Mouse (Mus musculus) ES-E14 (cell line): ENCODE results near the gene Tbx6. TPM values are rescaled to one million over a fixed set of nuclear protein-coding genes. Genes with fewer than 3 reads are reported as not detected.

Source experiments
- DNase-seq: peaks from one replicate; pipeline ENCODE4 v3.0.0-alpha.2; 2013; ENCODE audit warnings: low read depth, low spot score
- H3K27ac ChIP-seq: 2 replicates; pipeline ENCODE4 v1.5.1; 2012; ENCODE audit warnings: low read depth, mild to moderate bottlenecking, low read length, moderate library complexity, mixed read lengths; ENCODE audit not compliant: poor library complexity, insufficient read depth, severe bottlenecking
- H3K36me3 ChIP-seq: 2 replicates; pipeline ENCODE4 v1.6.1; 2012; ENCODE audit warnings: mild to moderate bottlenecking, low read length, moderate library complexity, mixed read lengths; ENCODE audit not compliant: control insufficient read depth, poor library complexity, insufficient read depth, severe bottlenecking
- H3K4me1 ChIP-seq, 2 experiments: fragments of 150-350 bp in 1 of 2; sonication (generic) in 1 of 2; 2 replicates each; pipeline ENCODE4 v1.6.1; 2012; ENCODE audit warnings: low read length in 2 of 2, mild to moderate bottlenecking in 1 of 2, mixed read lengths in 1 of 2; ENCODE audit not compliant: control insufficient read depth in 2 of 2, insufficient read depth in 2 of 2, poor library complexity in 1 of 2
- H3K4me3 ChIP-seq, 2 experiments: fragments of 150-350 bp in 1 of 2; sonication (generic) in 1 of 2; 2 replicates each; pipeline ENCODE4 v1.5.1; 2012; ENCODE audit warnings: low read length in 2 of 2, low read depth in 1 of 2, mild to moderate bottlenecking in 1 of 2, mixed read lengths in 1 of 2; ENCODE audit not compliant: insufficient read depth in 1 of 2, poor library complexity in 1 of 2, severe bottlenecking in 1 of 2
- H3K9ac ChIP-seq: 2 replicates; pipeline ENCODE4 v1.6.1; 2012; ENCODE audit warnings: low read depth, mild to moderate bottlenecking, low read length, mixed read lengths; ENCODE audit not compliant: poor library complexity, insufficient read depth, severe bottlenecking
- H3K9me3 ChIP-seq: fragments of 150-350 bp; sonication (generic); 2 replicates; pipeline ENCODE4 v1.6.1; 2012; ENCODE audit warnings: low read depth, mild to moderate bottlenecking, low read length; ENCODE audit not compliant: control insufficient read depth, insufficient read depth
- CHD2 ChIP-seq: IDR thresholded peaks from 2 replicates; pipeline ENCODE4 v1.6.1; 2014; ENCODE audit warnings: mild to moderate bottlenecking, low read depth, low read length, inconsistent platforms
- HCFC1 ChIP-seq: IDR thresholded peaks from 2 replicates; pipeline ENCODE4 v1.6.1; 2012; ENCODE audit warnings: low read length, inconsistent platforms, borderline replicate concordance; ENCODE audit not compliant: insufficient read depth
- MAFK ChIP-seq: IDR thresholded peaks from 2 replicates; pipeline ENCODE4 v1.6.1; 2014; ENCODE audit warnings: mild to moderate bottlenecking, low read depth, low read length, inconsistent platforms; ENCODE audit not compliant: insufficient read depth
- ZC3H11A ChIP-seq: IDR thresholded peaks from 2 replicates; pipeline ENCODE4 v1.6.1; 2012; ENCODE audit warnings: low read depth, mild to moderate bottlenecking, inconsistent platforms, low read length, borderline replicate concordance
- ZNF384 ChIP-seq: IDR thresholded peaks from 2 replicates; pipeline ENCODE4 v1.6.1; 2012; ENCODE audit warnings: low read depth, low read length, inconsistent platforms
- in situ Hi-C, 2 experiments: fragments of 600-800 bp; cut with MboI; formaldehyde crosslinking; loops; one replicate each; pipeline ENCODE4 v1.15.1; 2025; ENCODE audit warnings: low sequenced_read_pairs in 2 of 2, inconsistent platforms in 1 of 2; ENCODE audit not compliant: unreplicated experiment in 2 of 2
- total RNA-seq: library from RNA; depleted of rRNA; stranded (reverse); fragments of 300-350 nt; gene quantifications from 2 replicates; pipeline ENCODE4 v1.2.3, GENCODE M21; 2012

Gene Tbx6
- total RNA-seq, 1 experiment = 0.89 TPM

DNA sequence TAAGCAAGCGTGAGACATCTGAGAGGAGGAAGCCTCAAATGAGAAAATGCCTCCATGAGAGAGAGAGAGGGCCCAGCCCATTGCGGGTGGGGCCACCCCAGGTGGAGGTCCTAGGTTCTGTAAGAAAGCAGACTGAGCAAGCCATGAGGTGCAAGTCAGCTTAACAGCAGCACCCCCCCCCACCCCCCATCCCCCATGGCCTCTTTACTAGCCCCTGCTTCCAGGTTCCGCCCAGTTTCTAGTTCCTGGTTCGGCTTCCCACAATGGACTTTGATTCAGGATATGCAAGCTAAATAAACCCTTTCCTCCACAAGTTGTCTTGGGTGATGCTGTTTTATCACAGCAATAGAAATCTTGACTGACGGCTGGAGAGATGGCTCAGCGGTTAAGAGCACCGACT lies 32.5 kb upstream of the Tbx6 start:
- in situ Hi-C loops = no loop called here
- TF ChIP-seq CHD2 = no peak
- no peak for TF ChIP-seq HCFC1
- TF ChIP-seq ZNF384 = no peak
- no peak for TF ChIP-seq MAFK
- no peak for TF ChIP-seq ZC3H11A
- no peak overlapping the region for H3K9ac ChIP-seq
- H3K27ac ChIP-seq = no peak overlapping the region
- H3K4me1 ChIP-seq = peaks cover 2 to 10% of the 10 kb centered on the region in 2 experiments
- DNase-seq = no peak
- H3K36me3 ChIP-seq = no peaks in the 10 kb centered on the region
- no peaks in the 10 kb centered on the region for H3K9me3 ChIP-seq
- no peak overlapping the region for H3K4me3 ChIP-seq

DNA sequence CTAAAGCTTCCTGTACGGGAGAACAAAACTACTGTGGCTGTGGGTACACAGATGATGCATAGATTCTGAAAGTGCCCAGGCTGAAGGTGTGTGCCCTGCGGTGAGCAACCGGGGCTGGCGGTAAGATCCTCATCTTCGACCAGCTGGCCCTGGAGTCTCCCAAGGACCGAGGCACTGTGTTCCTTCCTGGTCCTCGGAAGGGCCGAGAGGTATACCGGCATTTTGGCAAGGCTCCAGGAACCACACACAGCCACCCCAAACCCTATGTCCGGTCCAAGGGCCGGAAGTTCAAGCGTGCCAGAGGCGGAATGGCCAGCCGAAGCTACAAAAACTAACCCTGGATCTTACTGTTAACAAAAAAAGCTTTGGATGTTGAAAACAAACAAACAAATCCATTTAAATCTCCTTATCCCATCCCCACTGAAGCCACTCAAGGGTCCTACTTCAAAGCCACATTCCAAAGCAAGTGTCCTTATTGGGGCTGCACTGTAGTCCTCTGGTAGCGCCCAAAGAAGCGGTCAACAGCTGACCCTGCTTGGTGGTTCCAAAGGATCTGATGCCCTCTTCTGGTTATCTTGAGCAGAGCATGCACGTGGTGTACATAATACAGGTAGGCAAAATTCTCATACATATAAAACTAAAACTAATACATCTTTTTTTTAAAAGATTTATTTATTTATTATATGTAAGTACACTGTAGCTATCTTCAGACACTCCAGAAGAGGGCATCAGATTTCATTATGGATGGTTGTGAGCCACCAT lies 31.5 kb upstream of the Tbx6 start:
- Histone ChIP-seq H3K9me3 (no peaks in the 10 kb centered on the region), H3K9ac (no peak overlapping the region), H3K4me3 (no peak overlapping the region), H3K36me3 (no peaks in the 10 kb centered on the region), H3K4me1 (peaks cover 6 to 13% of the 10 kb centered on the region in 2 experiments), H3K27ac (no peak overlapping the region)
- DNase-seq = no peak
- TF ChIP-seq CHD2 (no peak), ZNF384 (no peak), MAFK (no peak), HCFC1 (no peak), ZC3H11A (no peak)
- in situ Hi-C loops = no loop called here

DNA sequence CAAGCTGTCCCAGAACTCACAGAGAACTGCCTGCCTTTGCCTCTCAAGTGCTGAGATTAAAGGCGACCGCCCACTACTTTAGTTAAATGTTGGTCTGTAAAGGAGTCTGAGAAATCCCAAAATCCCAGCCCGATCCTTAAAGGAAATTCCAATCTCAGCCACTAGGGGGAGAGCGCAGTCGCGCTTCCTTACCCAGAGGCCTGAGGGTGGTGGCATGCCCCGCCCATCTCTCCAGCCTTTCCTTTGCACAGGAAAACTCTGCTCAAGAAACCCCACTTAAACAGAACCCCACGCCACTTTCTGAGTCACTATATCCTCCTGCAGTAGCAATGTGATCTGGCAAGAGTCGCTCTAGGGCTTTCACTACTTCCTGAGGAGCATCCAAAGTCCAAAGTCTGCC lies 26.4 kb upstream of the Tbx6 start:
- peaks cover 3 to 5% of the 10 kb centered on the region in 2 experiments; a peak in 2 of 4 replicates for H3K4me1 ChIP-seq
- 0 out of 4 replicates have a peak overlapping the region, but pooled peaks of 1 of the 2 experiments have one; percentile 0 for H3K4me3 ChIP-seq
- no peaks in the 10 kb centered on the region for H3K9me3 ChIP-seq
- H3K9ac ChIP-seq = peak overlapping the region; percentile 48; the same call in 1 of the 2 replicates
- no peaks in the 10 kb centered on the region for H3K36me3 ChIP-seq
- no peak overlapping the region for H3K27ac ChIP-seq
- in situ Hi-C loops = no loop called here
- no peak for TF ChIP-seq MAFK
- TF ChIP-seq HCFC1 = no peak
- TF ChIP-seq ZC3H11A = 0 out of 2 replicates have a peak, but pooled peaks have one; percentile 36
- DNase-seq = peak; percentile 94

DNA sequence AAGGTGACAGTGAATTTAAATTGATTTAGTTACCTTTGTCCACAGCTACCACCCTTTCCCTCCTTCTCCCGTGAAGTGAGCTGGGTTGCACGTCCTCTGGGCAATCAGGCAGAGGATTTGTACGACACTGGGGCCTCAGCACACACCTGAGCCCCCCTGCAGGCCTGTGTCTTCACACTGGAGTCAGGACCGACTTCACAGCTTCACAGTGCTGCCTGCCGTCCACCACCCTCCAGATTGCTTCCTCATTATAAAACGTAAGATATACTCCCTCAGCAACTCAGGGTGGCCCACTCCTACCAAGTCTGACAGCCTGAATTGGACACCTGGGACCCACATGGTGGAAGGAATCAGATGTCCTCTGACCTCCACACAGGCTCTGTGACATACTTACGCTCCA lies 22.7 kb upstream of the Tbx6 start:
- DNase-seq = no peak
- H3K9me3 ChIP-seq = no peaks in the 10 kb centered on the region
- H3K4me3 ChIP-seq = no peak overlapping the region
- peaks cover 6% of the 10 kb centered on the region; the same call in 1 of the 2 replicates for H3K36me3 ChIP-seq
- no peak overlapping the region for H3K9ac ChIP-seq
- no peak overlapping the region for H3K27ac ChIP-seq
- TF ChIP-seq MAFK = no peak
- TF ChIP-seq ZNF384 = no peak
- no peak for TF ChIP-seq ZC3H11A
- no peak for TF ChIP-seq HCFC1
- no peak for TF ChIP-seq CHD2
- peaks cover 9 to 13% of the 10 kb centered on the region in 2 experiments; a peak in 2 of 4 replicates for H3K4me1 ChIP-seq
- in situ Hi-C loops = no loop called here
